In genomic region chr5:103705874-103706273, GRCm38 (mm10) we compare ENCODE assay signal across 25 mouse cellular contexts. TPM values are rescaled to one million over a fixed set of nuclear protein-coding genes. Genes with fewer than 3 reads are reported as not detected.
DNase-seq lines count a peak whose midpoint lies in the region; ATAC-seq and TF ChIP-seq lines count a peak whose summit lies in the region.
"Had no signal": no experiment of that assay in that cellular context is flagged by ENCODE, and none has a peak within 500 bp of the region (broad histone marks: within the 10 kb centered on the region; RNA-seq: fewer than 3 reads in every experiment).

No protein-coding gene starts in this region.

- ATAC-seq in Patski = peak; percentile 53
- ATAC-seq in megakaryocyte, adult 5-6 weeks (ENCODE audit: poor library complexity, severe bottlenecking) = peak; percentile 80
- ATAC-seq: forebrain, embryonic 15.5 days; hindbrain, embryonic 16.5 days had no signal

- POLR2A ChIA-PET in Patski (lab: Charles Lee) = no interaction called here

- peak overlapping the region; percentile 75; the same call in 1 of the 2 replicates for H3K27ac ChIP-seq in gastrocnemius, adult 2 months
- H3K27ac ChIP-seq in embryonic facial prominence, embryonic 10.5 days (replicated peaks) = no peak overlapping the region
- H3K27ac ChIP-seq: forebrain, embryonic 15.5 days; heart, embryonic 10.5 days; layer of hippocampus, adult 2 months; limb, embryonic 12.5 days; liver, embryonic 15.5 days; midbrain, embryonic 10.5 days; neural tube, embryonic 13.5 days had no signal

- TF ChIP-seq CTCF in gastrocnemius, adult 2 months (IDR thresholded peaks at IDR 0.05) = no peak
- TF ChIP-seq CTCF in Patski (IDR thresholded peaks at IDR 0.05) = no peak

- no peaks in the 10 kb centered on the region for H3K4me1 ChIP-seq in embryonic facial prominence, embryonic 10.5 days
- H3K4me1 ChIP-seq: forebrain, embryonic 15.5 days; heart, embryonic 10.5 days; limb, embryonic 12.5 days; midbrain, embryonic 10.5 days; neural tube, embryonic 13.5 days had no signal

- 82% methylated on average over 1 of the region's 1 CpGs for WGBS in embryonic facial prominence, embryonic 10.5 days

- H3K4me3 ChIP-seq in gastrocnemius, adult 2 months = no peak overlapping the region
- no peak overlapping the region for H3K4me3 ChIP-seq in embryonic facial prominence, embryonic 10.5 days
- H3K4me3 ChIP-seq: forebrain, embryonic 15.5 days; heart, embryonic 10.5 days; layer of hippocampus, adult 2 months; limb, embryonic 12.5 days; liver, embryonic 15.5 days; midbrain, embryonic 10.5 days; neural tube, embryonic 13.5 days had no signal

- DNase-seq in gastrocnemius, adult 2 months = no peak
- no peak for DNase-seq in gastrocnemius, postnatal 14 days
- peak; percentile 95 for DNase-seq in 416B (ENCODE audit: low read depth)
- DNase-seq in Patski (ENCODE audit: low read depth, low spot score) = no peak
- DNase-seq in adrenal gland, postnatal 4 days (ENCODE audit: low spot score in 2 of 2) = no peak
- DNase-seq in embryo, embryonic 10.5 days (ENCODE audit: low spot score) = no peak
- no peak for DNase-seq in embryonic facial prominence, embryonic 10.5 days (ENCODE audit: low spot score)
- DNase-seq: adrenal gland, postnatal 36 days; cerebellum, postnatal 14 days; gastrocnemius, postnatal 36 days; heart, postnatal 14 days; kidney, adult 11 months; kidney, postnatal 10 days; lung, postnatal 10 days; thymus, adult 18-20 months had no signal

- intact Hi-C loops in gastrocnemius, adult 2 months (cut with DNase I) = no loop called here
- intact Hi-C loops in gastrocnemius, postnatal 14 days (cut with DNase I; ENCODE audit: low total_unique reads) = no loop called here

- H3K9me3 ChIP-seq in embryonic facial prominence, embryonic 10.5 days = no peaks in the 10 kb centered on the region
- H3K9me3 ChIP-seq: forebrain, embryonic 15.5 days; heart, embryonic 10.5 days; limb, embryonic 12.5 days; liver, embryonic 15.5 days; neural tube, embryonic 13.5 days had no signal

- no peaks in the 10 kb centered on the region for H3K36me3 ChIP-seq in embryonic facial prominence, embryonic 10.5 days (replicated peaks)
- H3K36me3 ChIP-seq: forebrain, embryonic 15.5 days; heart, embryonic 10.5 days; limb, embryonic 12.5 days; liver, embryonic 15.5 days; midbrain, embryonic 10.5 days; neural tube, embryonic 13.5 days had no signal

- CTCF ChIA-PET in Patski (lab: Charles Lee) = interaction anchor here (0.8 to 1.3 kb wide), 3 partner anchors 9 to 31 kb away, joined by 3 to 5 read pairs (median 4); no protein-coding TSS in a partner anchor

- in situ Hi-C loops in Patski (cut with MboI; ENCODE audit: low pct_unique_long_range_greater_than_20kb) = no loop called here

- no peaks in the 10 kb centered on the region for H3K27me3 ChIP-seq in Patski
- no peaks in the 10 kb centered on the region for H3K27me3 ChIP-seq in embryonic facial prominence, embryonic 10.5 days (replicated peaks; ENCODE audit: low read depth, poor library complexity, severe bottlenecking)
- H3K27me3 ChIP-seq: forebrain, embryonic 15.5 days; limb, embryonic 12.5 days; liver, embryonic 15.5 days; neural tube, embryonic 13.5 days had no signal

RNA-seq across cellular contexts. Expression of gene Aff1, which starts 13.7 kb away (rescaled TPM):
- 10 to 100 TPM; 46.7 to 52.8 TPM for total RNA-seq in gastrocnemius, adult 2 months (2021)
- total RNA-seq in gastrocnemius, postnatal 14 days (2021) = 10 to 100 TPM; 26.3 to 45.5 TPM
- polyA plus RNA-seq in Patski (2021) = 76.9 TPM
- 45.0 and 51.0 TPM in 2 replicates for total RNA-seq in megakaryocyte, adult 5-6 weeks (2015)
- 16.3 and 29.0 TPM in 2 replicates for total RNA-seq in megakaryocyte, adult 5-6 weeks (2017)
- 10 to 100 TPM; 37.5 to 43.3 TPM for total RNA-seq in adrenal gland, postnatal 4 days (2021)
- polyA plus RNA-seq in embryonic facial prominence, embryonic 10.5 days (2016; fragmentation: Nextera tagmentation; extraction: Ambion mirVana) = 4.0 and 5.5 TPM in 2 replicates

RNA-seq across cellular contexts. Expression of gene 1700016H13Rik, which starts 50.1 kb away (rescaled TPM):
- under 1 TPM; 0.50 to 0.94 TPM for total RNA-seq in gastrocnemius, adult 2 months (2021)
- total RNA-seq in gastrocnemius, postnatal 14 days (2021) = under 1 TPM; 0.18 to 0.47 TPM
- not detected for polyA plus RNA-seq in Patski (2021)
- not detected in 2 replicates for total RNA-seq in megakaryocyte, adult 5-6 weeks (2015)
- total RNA-seq in megakaryocyte, adult 5-6 weeks (2017) = not detected in 2 replicates
- total RNA-seq in adrenal gland, postnatal 4 days (2021) = not detected
- 0.26 and 0.31 TPM in 2 replicates for polyA plus RNA-seq in embryonic facial prominence, embryonic 10.5 days (2016; fragmentation: Nextera tagmentation; extraction: Ambion mirVana)
- total RNA-seq: adrenal gland, postnatal 36 days; heart, postnatal 14 days; layer of hippocampus, adult 2 months; left cerebral cortex, adult 8-10 months had no signal
- polyA plus RNA-seq: heart, embryonic 10.5 days; liver, embryonic 15.5 days; neural tube, embryonic 13.5 days had no signal
